Mouse (Mus musculus): Measurements from ENCODE around the gene Glrx.

GRCm38 (mm10) chr13:75891868-75892267 is 52.2 kb downstream of the Glrx start:
- TF ChIP-seq CTCF (IDR thresholded peaks at IDR 0.05; ENCODE audit: low read depth, low read length) (no peak), POLR2A (IDR thresholded peaks at IDR 0.05; ENCODE audit: insufficient read depth, low read length) (no peak)

Measured in ES-Bruce4 (cell line).